Mouse (Mus musculus): ENCODE results near the gene Bcl11b.

Bcl11b gene

DNA sequence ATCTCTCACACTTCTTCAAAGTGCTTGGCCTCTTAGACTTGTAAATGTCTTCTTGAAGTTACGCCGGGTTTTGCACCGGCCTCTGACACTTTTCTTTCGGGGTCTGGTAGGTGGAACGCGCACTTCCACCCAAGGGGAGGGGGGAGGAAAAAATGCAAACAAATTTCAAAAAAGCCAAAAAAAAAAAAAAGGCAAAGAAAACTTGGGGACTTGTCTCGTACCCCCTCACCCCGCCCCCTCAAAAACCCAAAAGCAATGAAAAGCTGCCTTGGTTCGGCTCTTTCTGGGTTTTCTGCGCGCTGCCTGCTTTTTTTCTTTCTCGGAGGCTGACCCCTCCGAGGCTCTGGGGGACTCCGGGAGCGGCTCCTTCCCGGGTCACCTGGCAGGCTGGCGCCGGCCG is at the start of gene Bcl11b:
Gene Bcl11b, minus strand, starts transcription at position 120 of the 400 bp plus-strand sequence.
- DNase-seq (ENCODE audit: low spot score in 2 of 2) = no peak

DNA sequence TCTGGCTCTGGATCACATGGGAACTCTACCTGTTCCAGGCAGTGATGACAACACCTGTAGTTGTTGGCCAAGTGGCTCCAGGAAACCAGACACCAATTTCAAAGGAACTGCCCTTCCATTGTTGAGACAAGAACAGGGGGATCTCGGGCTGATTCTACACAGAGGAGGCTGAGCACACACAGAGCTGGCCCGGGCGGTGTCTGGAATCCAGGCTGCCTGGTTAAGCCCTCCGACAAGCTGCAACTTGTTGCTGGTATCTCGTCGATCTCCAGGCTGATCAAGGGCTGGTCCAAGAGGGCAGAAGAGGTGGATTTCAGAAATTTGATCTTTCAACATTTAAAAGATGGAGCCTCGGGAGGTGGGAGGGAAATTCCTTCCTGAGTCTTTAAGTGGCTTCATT is 47.6 kb upstream of the Bcl11b start:
- DNase-seq (ENCODE audit: low spot score in 2 of 2) = peak; percentile 54 to 73

DNA sequence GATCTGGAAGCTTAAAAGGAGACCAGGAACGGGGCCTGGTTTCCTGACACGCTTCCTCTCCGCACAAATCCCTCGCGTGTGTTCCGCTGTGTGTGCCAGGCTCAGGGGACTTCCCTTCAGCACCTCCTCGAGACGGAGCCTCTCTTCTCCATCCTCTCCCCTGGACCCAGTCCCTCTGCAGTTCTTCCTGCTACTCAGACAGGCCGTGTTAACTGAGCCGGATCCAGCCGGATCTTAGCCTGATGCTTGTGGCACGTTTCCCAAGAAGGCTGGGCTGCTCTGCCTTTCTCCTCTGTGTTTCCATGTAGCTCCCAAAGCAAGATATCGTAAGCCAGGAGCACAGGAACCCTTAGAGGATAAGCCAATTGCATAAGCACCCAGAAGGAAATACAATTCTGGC is 46.2 kb upstream of the Bcl11b start:
- no peak for DNase-seq (ENCODE audit: low spot score in 2 of 2)

DNA sequence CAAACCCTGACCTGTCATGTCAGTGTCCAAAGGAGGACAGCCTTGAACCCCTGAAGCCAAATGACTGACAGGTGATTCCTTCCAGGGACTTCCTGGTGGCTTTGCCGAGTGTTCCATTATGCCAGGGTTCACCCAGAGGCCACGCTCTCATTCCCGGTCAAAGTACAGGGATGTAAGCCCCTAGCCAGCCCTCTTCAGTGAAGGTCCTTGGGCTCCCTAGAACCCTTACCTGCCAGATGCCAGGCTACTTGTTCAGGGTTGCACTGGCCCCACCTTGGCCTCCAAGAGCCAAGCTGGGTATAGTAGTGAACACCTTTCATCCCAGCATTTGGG is 38.8 kb upstream of the Bcl11b start:
- no peak for DNase-seq (ENCODE audit: low spot score in 2 of 2)

DNA sequence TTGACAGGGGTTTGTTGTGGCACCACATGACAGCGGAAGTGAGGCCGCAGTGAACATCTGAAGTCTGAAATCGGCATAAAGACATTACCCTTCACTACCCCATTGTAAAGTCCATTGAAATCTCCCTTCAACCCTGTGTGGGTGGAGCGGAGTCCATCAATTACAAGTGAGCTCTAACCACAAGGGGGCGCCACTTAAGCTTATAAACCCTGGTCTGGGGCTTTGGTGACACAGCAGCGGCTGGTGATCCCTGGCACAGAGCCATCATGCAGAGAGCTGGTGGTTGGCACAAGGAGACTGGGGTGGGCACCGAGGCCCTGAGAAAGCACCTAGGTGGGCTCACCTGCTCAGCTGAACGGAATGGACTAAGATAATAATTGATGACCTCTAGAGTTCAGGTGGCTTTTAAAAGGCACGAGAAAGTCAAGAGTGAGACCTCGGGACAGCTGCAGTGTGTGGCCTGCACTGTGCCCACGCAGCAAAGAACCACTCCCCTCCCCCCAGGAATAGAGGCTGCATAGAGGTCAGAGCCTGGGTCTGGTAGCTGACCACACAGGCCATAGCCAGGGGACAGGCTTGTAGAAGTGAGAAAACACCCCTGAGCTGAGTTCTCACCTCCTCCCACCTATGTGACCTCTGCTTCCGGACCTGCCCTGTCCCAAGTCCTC is 38.3 kb upstream of the Bcl11b start:
- peak; percentile 51 to 64 for DNase-seq (ENCODE audit: low spot score in 2 of 2)

DNA sequence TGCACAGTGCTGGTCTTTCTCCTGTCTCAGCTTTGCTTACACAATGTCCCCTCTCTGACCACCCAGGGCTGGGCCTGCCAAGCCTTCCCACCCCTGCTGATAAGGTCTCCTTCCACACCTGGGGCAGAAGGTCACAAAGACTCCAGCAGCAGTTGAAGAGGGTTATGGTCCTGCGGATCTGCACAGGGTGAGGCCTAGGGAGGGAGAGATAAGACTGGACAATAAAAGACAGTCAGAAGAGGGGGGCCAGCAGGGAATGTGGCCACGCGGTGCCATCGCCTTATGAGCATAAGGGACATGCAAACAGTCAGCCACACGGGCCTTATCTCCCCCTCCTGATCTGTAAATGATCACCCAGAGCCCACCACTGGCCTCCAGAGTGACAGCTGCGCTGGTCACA is 34.0 kb upstream of the Bcl11b start:
- no peak for DNase-seq (ENCODE audit: low spot score in 2 of 2)

DNA sequence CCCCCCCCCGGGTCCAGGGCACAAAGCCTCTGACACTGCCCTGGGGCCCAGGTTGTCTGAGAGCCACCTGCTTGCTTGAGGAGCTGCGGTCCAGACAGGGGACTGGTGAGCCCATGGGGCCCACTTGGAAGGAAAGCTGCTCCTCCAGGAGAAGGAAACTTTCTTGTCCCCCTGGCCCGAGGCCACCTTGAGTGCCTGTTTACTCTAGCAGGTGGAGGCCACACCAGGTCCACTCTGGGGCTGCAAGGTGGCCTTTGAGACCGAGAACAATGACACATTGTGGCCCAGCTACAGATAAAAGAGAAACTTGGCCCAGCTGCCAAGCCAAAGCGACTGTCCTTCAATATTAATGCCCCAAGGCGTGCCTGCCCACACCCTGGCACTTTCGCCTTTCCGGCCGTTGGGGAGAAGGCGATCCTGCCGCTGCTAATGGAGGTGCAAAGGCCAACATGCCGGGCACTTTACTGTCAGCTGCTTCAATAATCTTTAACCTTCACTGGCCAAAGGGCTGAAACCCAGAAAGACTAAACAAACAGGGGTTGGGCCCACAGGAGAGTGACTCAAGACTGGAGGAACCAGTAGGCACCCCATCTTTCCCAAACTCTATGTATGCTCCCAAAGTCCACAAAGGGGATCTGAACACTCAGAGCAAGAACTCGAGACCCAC is 32.1 kb upstream of the Bcl11b start:
- DNase-seq (ENCODE audit: low spot score in 2 of 2) = no peak

DNA sequence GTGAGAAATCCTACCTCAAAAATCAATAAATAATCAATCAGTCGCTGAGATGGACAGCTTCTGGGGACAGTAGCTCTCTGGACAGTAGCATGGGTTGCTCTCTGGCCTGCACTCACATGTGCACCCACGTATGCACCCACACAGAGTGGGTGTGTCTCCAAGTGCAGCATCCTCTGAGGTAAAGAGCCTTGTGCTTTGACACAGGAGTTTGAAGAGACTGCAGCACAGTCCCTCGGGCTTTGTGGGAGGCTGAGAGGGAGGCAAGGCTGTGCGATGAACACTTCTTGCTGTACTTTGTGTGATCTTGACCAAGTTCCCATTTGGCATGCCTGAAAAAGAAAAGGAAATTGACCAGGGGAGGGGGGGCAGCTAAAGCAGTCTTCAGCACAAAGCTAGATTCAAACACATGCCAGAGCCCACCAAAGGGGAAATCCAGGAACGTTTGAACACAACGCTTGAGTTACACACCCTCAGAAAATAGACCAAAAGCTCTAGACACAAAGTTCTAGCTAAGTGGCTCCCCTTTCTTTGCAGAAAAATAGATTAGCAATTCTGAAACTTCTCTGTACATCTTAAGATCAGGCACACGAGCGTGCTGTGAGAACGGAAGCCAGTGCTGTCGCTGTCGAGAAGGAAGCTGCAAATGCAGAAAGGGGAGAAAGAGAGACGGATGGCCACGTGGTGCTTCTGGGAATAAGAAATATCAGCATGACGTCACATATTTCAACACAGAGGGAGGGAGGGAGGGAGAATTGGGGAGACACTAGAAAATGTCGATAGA is 19.6 kb upstream of the Bcl11b start:
- no peak for DNase-seq (ENCODE audit: low spot score in 2 of 2)

DNA sequence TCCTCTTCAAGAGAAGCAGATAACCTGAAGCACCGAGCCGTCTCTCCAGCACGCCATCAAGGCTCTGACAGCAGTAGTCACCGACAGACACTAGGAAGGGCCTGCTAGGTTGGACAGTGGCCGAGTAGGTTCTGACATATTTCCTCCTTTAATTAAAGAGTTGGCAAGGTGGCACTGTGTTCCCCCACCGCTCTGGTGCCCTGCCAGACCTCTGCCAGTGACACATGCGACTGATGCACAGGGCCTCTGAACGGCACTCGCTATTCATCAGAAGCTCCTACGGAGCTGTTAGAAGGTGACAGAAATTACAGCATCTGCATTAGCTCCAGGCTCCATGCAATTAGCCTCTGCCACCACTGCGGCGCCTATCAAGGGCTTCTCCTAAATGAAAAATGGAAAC is 8.6 kb upstream of the Bcl11b start:
- no peak for DNase-seq (ENCODE audit: low spot score in 2 of 2)

DNA sequence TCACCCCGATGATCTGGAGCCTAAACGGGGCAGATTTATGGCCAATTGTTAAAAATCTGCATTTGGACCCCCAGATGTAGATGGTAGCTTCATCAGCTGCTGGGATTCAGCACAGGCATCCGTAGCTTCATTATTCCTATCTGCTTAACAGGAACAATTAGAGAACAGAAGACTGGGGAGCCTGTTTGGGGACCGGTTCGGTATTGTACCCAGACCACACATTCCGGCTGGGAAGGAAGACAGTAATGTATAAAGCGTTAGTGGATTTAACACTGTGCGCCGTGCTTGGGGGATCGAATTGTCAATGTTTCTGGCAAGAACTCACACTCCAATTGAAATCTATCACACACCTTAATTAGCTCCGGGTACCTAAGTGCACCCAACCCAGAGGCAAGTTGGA is 6.9 kb upstream of the Bcl11b start:
- no peak for DNase-seq (ENCODE audit: low spot score in 2 of 2)

DNA sequence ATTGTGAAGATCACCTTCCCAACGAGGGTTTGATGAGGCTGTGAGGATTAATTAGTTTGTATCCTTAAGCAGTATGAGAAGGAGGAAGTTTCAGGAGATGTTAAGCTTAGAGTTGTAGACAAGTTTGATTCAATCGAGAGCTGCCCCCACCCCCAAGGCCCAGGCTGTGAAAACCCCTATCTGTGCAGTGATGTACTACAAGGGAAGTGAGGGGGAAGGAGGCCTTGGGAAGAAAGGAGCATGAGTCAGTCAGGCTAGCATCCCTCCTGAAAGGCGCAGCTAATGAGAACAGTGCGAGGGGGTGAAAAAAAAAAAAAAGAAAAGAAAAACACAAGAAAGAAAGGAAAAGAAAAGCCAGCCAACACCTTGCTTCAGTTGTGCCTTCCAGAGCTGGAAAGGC is 5.8 kb upstream of the Bcl11b start:
- DNase-seq (ENCODE audit: low spot score in 2 of 2) = no peak

DNA sequence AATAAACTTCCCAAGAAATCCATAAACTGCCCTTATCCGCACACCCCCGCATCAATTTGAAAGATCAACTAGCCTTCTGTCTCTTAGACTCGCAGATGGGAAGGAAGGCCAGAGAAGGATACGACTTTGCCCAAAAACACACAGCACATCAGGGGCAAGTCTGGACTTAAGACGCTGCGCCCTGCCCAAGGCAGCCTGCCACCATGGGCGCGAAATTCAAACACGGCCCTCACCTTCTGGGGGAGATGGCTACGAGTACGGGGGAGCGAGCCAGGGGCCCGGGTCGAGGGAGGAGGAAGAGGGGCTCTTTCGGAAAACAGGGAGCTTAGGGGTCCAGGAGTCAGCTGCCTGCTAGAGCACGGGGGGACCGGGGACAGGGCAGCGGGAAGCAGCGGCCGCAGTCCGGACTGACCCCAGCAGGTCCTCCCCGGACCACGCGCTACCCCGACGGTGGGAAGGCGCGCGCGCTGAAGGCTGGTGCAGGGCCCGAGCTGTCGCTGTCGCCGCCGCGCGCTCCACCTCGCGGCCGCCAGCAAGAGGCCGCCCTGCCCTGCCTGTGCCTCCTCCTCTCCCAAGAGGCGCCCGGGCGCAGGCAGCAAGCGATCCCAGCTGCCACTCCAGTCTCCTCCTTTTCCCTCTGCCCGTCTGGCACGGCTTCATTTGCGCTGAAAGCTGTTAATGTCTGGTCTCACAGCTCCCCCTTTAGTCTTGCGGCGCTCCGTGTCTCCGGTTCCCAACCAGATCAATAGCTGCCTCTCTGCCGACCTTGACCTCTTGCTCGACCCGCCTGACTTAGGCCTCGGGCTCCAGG is 2.6 kb upstream of the Bcl11b start:
- DNase-seq (ENCODE audit: low spot score in 2 of 2) = peak; percentile 16 to 20

DNA sequence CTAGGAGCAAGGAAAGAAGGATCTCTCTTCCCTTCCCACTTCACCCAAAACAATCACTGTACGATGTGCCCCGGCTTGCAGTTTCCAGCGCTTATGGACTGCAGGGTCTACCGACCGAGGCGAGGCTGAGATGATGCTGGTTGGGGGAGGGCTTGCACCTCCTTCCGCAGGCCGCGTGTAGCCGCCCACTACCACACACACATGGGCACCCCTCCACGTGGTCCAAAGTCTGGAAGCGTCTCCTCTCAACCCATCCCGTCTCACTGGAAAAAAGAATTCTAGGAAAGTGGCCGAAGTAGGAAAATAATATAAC is 2.0 kb upstream of the Bcl11b start:
- DNase-seq (ENCODE audit: low spot score in 2 of 2) = no peak

DNA sequence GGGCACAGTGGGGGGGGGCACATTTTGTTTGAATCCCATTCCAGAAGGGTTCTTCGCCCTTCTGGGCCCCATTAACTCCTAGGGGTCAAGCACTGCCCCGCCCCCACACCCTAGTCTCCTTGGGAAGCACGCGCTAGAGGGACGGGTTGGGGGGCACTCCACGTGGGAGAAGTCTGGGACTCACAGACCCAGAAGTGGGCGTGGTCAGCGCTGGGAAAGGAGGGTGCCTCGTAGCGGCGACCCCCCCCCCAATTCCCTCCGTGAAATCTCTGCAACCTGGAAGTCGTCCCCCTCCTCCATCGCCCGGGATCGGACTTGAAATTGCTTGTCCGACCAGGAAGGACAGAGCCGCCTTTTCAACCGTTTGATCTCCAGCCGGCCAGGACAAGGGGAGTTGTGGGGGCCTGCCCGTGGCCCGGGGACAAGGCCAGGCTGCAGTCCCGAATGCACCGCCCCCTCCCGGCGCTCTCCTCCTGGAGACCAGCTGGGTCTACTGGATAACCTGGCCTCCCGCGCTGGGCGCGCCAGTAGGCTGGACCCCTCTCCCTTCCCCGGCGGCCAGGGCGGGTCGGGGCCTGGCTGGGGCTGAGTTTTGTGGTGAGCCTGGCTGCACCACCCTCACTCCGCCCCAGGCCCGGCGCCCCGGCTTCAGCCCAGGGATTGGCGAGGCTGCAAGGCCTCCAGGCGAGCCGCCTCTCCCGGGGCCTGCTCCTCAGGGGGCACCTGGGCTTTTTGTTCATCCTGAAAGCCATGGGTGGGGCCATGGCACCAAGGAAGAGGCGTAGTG is 1.5 kb upstream of the Bcl11b start:
- DNase-seq (ENCODE audit: low spot score in 2 of 2) = no peak

DNA sequence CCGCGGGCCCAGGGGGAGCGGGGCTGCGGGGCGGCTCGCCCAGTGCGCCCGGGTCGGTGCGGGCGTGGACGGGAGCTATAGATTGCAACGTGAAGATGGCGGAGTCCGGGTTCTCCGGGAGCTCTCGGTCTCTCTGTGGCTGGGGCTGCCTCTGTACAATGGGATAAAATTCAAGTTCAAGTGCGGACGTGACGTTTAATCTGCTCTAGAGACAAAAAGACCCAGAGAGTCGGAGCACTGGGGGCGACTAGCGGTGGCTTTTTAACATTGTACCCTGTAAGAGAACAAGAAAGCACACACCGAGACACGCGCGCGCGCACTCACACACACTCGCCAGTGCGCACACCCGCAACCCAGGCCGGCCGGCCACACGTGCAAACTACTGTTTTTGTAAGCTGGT is 526 bp upstream of the Bcl11b start:
- DNase-seq (ENCODE audit: low spot score in 2 of 2) = peak; percentile 9 to 26

DNA sequence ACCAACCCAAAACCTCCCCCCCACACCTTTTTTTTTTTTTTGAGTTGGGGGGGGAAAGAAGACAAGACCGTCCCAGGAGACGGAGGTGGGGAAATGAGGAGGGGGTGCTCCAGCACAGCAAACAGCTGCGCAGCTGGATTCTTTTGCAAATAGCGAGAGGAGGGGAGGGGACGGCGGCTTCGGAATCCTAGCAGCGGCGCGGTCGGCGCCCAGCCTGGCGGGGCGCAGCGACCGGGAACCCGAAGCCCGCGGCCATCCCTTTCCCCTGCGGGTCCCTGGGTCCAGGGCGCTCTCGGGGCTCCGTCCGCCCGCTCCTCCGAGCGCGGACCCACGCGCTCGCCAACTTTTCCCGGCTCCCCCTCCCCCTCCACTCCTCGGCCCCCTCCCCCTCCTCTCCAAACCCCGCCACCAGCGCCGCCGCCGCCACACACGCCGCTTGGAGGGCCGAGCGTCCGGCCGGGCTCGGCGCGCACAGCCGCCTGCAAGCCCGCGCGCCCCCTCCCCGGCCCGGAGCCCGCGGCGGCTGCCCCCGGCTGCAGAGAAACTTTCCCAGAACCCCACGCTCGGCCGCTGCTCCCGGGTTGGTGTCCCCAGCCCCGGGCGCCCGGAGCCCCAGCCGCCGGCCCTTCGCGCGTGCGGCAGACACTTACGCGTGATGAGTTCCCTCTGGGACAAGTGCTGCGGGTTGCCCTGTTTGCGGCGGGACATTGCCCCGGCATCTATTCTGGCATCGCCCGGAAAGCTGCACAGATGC is 789 bp downstream of the Bcl11b start:
- DNase-seq (ENCODE audit: low spot score in 2 of 2) = peak in 1 of 2 experiments; percentile 18

DNA sequence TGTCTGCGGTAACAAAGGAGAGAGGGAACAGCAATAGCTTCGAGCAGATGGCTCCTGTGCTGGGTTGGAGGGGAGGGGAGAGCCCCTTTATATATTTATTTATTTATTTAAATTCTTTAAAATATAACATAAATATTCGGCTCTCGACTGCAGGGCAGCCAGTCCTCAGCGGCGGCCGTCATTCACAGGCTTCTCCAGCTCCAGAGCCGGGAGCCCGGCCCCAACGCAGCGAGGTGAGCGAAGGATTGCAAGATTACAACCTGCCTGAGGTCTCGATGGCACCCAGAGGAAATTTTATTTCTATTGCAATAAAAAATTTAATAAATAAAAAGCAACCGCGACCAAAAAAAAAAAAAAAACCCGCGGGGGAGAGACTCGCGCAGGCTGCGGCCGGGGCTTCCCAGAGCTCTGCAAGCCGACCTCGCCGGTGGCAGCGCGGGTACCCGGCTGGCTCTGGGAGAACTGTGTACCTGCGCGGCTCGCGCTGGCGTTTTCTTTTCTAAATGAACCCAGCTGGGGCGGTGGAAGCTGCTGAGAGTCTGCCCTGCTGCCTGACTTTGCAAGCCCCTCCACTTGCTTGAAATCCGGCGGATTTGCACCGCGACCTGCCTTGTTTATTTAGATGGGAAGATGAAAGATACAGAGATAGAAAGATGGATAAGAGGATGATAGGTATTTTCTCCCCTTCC is 1.6 kb downstream of the Bcl11b start:
- no peak for DNase-seq (ENCODE audit: low spot score in 2 of 2)

DNA sequence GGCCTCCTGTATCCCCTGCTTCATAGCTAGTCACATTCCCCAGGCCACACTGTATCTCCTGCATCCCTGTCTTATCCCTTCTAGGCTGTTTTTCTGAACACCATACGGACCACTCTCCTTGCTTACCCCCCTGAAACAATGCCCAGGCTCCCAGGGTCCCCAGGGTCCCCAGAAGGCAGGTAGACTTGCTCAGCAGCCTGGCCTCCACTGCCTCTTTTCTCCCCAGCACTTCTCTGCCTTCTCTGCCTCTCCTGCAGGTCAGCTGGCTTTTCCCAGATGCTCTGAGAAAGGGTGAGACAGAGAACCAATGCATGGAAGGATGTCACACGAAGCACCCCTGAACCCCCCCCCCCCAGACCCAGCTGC is 2.7 kb downstream of the Bcl11b start:
- no peak for DNase-seq (ENCODE audit: low spot score in 2 of 2)

DNA sequence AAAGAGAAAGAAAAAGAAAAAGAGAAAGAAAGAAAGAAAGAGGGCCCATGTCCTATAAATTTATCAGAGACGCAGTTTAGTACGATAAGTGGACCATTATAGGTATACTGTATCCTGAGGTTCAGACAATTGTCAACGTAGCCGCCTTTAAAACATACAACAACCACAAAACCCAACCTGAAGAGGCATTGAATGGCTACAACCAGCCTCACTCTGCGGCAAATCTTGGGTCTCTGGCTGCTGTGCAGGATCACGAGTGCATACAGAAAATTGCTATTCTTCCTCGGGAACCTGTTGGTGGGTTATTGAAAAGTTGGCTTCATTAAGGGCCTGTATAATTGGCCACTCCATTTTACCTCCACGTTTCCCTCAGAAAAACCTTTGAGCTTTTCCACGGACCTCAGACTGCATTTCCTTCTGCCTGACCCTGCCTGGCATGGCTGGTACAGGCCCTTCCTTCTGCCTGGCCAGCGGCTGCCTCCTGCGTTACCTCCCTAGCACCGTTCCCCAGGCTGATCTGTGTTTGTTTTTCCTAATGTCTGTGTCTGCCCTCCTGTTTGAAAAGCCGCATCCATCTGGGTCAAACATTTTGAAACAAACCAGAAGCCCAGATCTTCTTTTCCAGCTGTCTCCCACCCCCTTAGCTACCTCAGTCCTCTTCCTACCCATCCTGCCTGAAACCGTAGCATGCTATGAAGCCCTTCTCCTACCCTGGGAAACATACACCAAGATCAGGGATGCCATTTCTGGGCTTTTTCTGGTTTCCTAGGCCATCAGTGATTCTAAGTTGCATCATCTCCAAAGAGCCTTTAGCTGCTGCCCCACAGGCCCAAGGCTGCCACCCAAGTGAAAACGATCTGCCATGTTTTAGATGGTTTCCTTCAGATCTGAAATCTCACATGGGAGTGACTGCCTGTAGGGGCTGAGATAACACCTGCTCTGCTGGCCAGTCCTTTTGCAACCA is 3.4 kb downstream of the Bcl11b start:
- no peak for DNase-seq (ENCODE audit: low spot score in 2 of 2)

Data from urinary bladder, adult 18-20 months (tissue).